Mouse (Mus musculus): ENCODE results near the gene Armc3.
A peak's percentile ranks its signal among the peaks of the same experiment; 100 is the strongest.

GRCm38 (mm10) chr2:19238771-19239170, 39.7 kb downstream of the Armc3 start:
- peak; percentile 38 for TF ChIP-seq CTCF (IDR thresholded peaks at IDR 0.05)
- no peak for TF ChIP-seq EP300 (IDR thresholded peaks at IDR 0.05; ENCODE audit: insufficient read depth, low read depth, low read length)

Data from heart, adult 2 months (tissue).